Mouse (Mus musculus) stomach, embryonic 14.5 days (tissue): Measurements from ENCODE around the gene Ttc3. TPM values are rescaled to one million over a fixed set of nuclear protein-coding genes. Genes with fewer than 3 reads are reported as not detected.

Experiments used
- ATAC-seq: fragments of 200-750 bp; cut with Nextera tagmentation; 2 replicates; pipeline ENCODE4 v1.8.0; 2017; ENCODE audit warnings: low read depth, moderate TSS enrichment; ENCODE audit not compliant: insufficient number of reproducible peaks, insufficient read depth, low FRiP score
- H3K27ac ChIP-seq: fragments of 300-500 bp; sonication (generic); 2 replicates; pipeline ENCODE4 v1.5.1; 2014; ENCODE audit warnings: mild to moderate bottlenecking, low read length, moderate library complexity, mixed read lengths
- H3K27me3 ChIP-seq: fragments of 300-500 bp; sonication (generic); 2 replicates; pipeline ENCODE4 v1.6.1; 2014; ENCODE audit warnings: low read length, control low read depth, mixed read lengths; ENCODE audit not compliant: control insufficient read depth, insufficient read depth
- H3K36me3 ChIP-seq: fragments of 300-500 bp; sonication (generic); 2 replicates; pipeline ENCODE4 v1.6.1; 2014; ENCODE audit warnings: mild to moderate bottlenecking, control low read depth, low read length, moderate library complexity, mixed read lengths; ENCODE audit not compliant: control insufficient read depth, insufficient read depth
- H3K4me1 ChIP-seq: fragments of 300-500 bp; sonication (generic); 2 replicates; pipeline ENCODE4 v1.6.1; 2014; ENCODE audit warnings: low read length, control low read depth, mixed read lengths; ENCODE audit not compliant: control insufficient read depth, insufficient read depth
- H3K4me2 ChIP-seq: fragments of 300-500 bp; sonication (generic); replicated peaks from 2 replicates; pipeline ENCODE4 v1.6.1; 2014; ENCODE audit warnings: low read depth, low read length, control low read depth
- H3K4me3 ChIP-seq: fragments of 300-500 bp; sonication (generic); 2 replicates; pipeline ENCODE4 v1.5.1; 2014; ENCODE audit warnings: low read depth, low read length, control low read depth
- H3K9ac ChIP-seq: fragments of 300-500 bp; sonication (generic); replicated peaks from 2 replicates; pipeline ENCODE4 v1.6.1; 2014; ENCODE audit warnings: low read depth, mild to moderate bottlenecking, control low read depth, low read length, moderate library complexity, mixed read lengths
- H3K9me3 ChIP-seq: fragments of 300-500 bp; sonication (generic); 2 replicates; pipeline ENCODE4 v1.6.1; 2016; ENCODE audit warnings: low read depth, low read length, control low read depth; ENCODE audit not compliant: control insufficient read depth
- WGBS: fragments of 180-500 bp; shearing (Covaris S2); extraction: QIAGEN DNeasy Blood & Tissue Kit; methylation state at CpG from one replicate; pipeline ENCODE4 v1.1.7; 2014; 5-methylcytosine and 5-hydroxymethylcytosine counted together
- polyA plus RNA-seq: library from polyadenylated mRNA; unstranded; fragments of >200 nt; fragmentation: Nextera tagmentation; extraction: Ambion mirVana; gene quantifications from 2 replicates; pipeline ENCODE4 v1.2.1, GENCODE M21; 2014

Ttc3 gene
- polyA plus RNA-seq, 1 experiment from 2014 or later, result 308 TPM

DNA sequence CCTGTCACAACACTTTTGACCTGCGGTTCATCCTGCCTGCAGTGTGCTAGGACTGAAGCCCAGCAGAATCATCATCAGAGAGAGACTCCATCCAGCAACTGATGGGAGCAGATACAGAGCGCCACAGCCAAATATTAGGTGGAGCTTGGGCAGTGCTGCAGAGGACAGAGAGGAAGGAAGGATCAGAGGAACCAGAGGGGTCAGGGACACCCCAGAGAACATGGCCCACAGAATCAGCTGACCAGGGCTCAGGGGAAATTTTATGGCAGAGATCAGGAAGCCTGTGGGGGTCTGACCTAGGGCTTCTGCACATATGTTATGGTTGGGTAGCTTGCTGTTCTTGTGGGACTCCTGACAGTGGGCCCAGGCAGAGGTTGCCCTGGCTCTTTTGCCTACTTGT, 147.2 kb downstream of the Ttc3 start:
- Histone ChIP-seq H3K36me3 (no peaks in the 10 kb centered on the region), H3K4me1 (0 out of 2 replicates have a peak, but pooled peaks cover 17% of the 10 kb centered on the region), H3K27me3 (no peaks in the 10 kb centered on the region), H3K4me2 (no peak overlapping the region), H3K9ac (no peak overlapping the region), H3K4me3 (no peak overlapping the region), H3K27ac (no peak overlapping the region), H3K9me3 (no peaks in the 10 kb centered on the region)
- ATAC-seq, result no peak
- whole genome bisulfite sequencing, result 94% methylated on average over 2 of the region's 2 CpGs

Other genes starting within 250 kb of the Ttc3 start
- 10.7 and 10.8 TPM in 2 replicates for gene Hlcs, start 57.0 kb upstream of the Ttc3 start, polyA plus RNA-seq
- 5.9 and 7.3 TPM in 2 replicates for gene Ripply3, start 42.2 kb upstream of the Ttc3 start, polyA plus RNA-seq
- gene Pigp, start 1.2 kb downstream of the Ttc3 start, polyA plus RNA-seq, result 105 and 112 TPM in 2 replicates
- gene Vps26c, start 156.2 kb downstream of the Ttc3 start, polyA plus RNA-seq, result 52.6 and 57.1 TPM in 2 replicates
- gene Dyrk1a, start 199.4 kb downstream of the Ttc3 start, polyA plus RNA-seq, result 14.1 and 16.8 TPM in 2 replicates